Mouse (Mus musculus): ENCODE measurements around the gene Dync1h1. TPM values are rescaled to one million over a fixed set of nuclear protein-coding genes. Genes with fewer than 3 reads are reported as not detected.
"Not testable (repeated sequence)": the region's sequence is repeated elsewhere in the genome, so short reads cannot be mapped to it uniquely, and the experiment has no call there.

The Dync1h1 gene
- polyA plus RNA-seq, 2 experiments = 12.4 to 27.3 TPM

DNA sequence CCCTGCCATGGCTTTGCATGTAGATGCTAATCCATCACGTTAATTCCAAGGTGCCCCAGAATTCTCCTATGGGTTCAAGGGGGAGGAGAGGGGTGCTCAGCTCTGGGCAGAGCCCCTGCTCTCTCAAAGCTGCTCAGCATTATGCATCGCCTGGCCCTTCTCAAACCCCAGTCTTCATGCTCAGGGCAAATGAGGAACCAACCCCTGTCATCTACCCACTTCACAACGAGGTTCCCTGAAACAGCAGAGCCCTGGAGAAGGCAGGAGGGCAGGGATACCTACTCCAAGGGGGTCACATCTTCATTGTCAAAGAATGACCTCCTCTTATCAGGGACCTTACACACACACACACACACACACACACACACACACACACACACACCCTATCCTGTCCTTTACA is 80.6 kb downstream of the Dync1h1 start:
- Histone ChIP-seq H3K9ac (replicated peaks) (no peak overlapping the region), H3K9me3 (ENCODE audit: control insufficient read depth, low read length) (no peaks in the 10 kb centered on the region), H3K4me2 (ENCODE audit: low read depth) (no peak overlapping the region), H3K4me1 (replicated peaks; ENCODE audit: control insufficient read depth in 2 of 2, insufficient read depth in 2 of 2, low read length in 1 of 2) (no peaks in the 10 kb centered on the region), H3K4me3 (ENCODE audit: insufficient read depth in 1 of 2, low read depth in 2 of 2, low read length in 2 of 2) (no peak overlapping the region), H3K36me3 (replicated peaks; ENCODE audit: control insufficient read depth, insufficient read depth, low read depth) (no peaks in the 10 kb centered on the region; the same call in 1 of the 2 replicates), H3K27me3 (ENCODE audit: control insufficient read depth, insufficient read depth, low read length) (no peaks in the 10 kb centered on the region), H3K27ac (no peak overlapping the region)
- TF ChIP-seq EP300 (IDR thresholded peaks at IDR 0.05; ENCODE audit: low read depth) (no peak), CTCF (IDR thresholded peaks at IDR 0.05; ENCODE audit: low read depth) (no peak)
- ATAC-seq (ENCODE audit: insufficient read depth) (0 out of 2 replicates have a peak, but pooled peaks have one; percentile 12), DNase-seq (ENCODE audit: low read depth in 3 of 3, low spot score in 3 of 3) (no peak)
- 29% methylated on average over 3 of the region's 3 CpGs for WGBS (ENCODE audit: insufficient replicate concordance)

DNA sequence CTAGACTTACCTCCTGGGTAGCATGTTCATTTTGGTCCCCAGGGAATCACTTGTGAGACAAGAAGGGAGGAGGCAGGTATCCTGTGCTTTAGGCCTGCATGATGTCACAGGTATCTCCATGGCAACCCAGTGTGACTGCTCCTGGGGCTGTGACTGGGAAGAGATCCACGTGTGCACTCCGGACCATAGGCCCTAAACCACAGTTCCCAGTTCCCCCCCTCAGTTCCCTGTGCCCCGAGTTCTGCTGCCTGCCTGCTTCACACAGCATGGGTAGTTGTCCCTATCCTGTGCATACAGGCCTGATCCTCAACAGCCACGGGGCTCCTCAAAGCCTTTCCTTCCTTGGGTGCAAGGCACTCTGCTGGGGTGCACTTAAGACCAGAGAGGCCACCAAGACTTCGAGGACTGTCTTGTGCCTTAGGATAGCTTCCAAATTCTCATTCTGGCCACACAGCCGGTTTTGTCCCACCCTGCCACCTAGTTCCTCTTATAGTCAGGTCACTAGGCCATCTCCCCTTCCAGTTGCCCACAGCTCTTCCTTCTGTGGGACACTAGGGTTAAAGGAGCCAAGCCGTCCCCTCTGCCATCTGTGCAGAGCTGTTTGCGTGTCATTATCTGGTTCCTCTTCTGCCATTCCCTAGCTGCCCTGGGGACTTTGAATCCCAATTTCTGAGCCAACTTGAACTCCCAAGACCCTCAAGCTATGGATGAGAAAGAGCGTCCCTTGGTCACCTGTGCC is 81.5 kb downstream of the Dync1h1 start, which contains the start of gene 1700001K19Rik:
Gene 1700001K19Rik, minus strand, starts transcription at position 59 of the 739 bp plus-strand sequence.
- H3K9ac ChIP-seq (replicated peaks) = no peak within 1 kb of the TSS
- ATAC-seq (ENCODE audit: insufficient read depth) (no peak), DNase-seq (ENCODE audit: low read depth in 3 of 3, low spot score in 3 of 3) (no peak)
- no peaks in the 10 kb centered on the region; the same call in 1 of the 2 replicates for H3K36me3 ChIP-seq (replicated peaks; ENCODE audit: control insufficient read depth, insufficient read depth, low read depth)
- no peak within 1 kb of the TSS for H3K4me2 ChIP-seq (ENCODE audit: low read depth)
- no peaks in the 10 kb centered on the region for H3K4me1 ChIP-seq (replicated peaks; ENCODE audit: control insufficient read depth in 2 of 2, insufficient read depth in 2 of 2, low read length in 1 of 2)
- TF ChIP-seq EP300 (IDR thresholded peaks at IDR 0.05; ENCODE audit: low read depth) (no peak), CTCF (IDR thresholded peaks at IDR 0.05; ENCODE audit: low read depth) (no peak)
- H3K27ac ChIP-seq = no peak within 1 kb of the TSS
- no peaks in the 10 kb centered on the region for H3K9me3 ChIP-seq (ENCODE audit: control insufficient read depth, low read length)
- no peaks in the 10 kb centered on the region for H3K27me3 ChIP-seq (ENCODE audit: control insufficient read depth, insufficient read depth, low read length)
- H3K4me3 ChIP-seq (ENCODE audit: insufficient read depth in 1 of 2, low read depth in 2 of 2, low read length in 2 of 2) = no peak within 1 kb of the TSS
- WGBS (ENCODE audit: insufficient replicate concordance) = 47% methylated on average over 9 of the region's 9 CpGs

DNA sequence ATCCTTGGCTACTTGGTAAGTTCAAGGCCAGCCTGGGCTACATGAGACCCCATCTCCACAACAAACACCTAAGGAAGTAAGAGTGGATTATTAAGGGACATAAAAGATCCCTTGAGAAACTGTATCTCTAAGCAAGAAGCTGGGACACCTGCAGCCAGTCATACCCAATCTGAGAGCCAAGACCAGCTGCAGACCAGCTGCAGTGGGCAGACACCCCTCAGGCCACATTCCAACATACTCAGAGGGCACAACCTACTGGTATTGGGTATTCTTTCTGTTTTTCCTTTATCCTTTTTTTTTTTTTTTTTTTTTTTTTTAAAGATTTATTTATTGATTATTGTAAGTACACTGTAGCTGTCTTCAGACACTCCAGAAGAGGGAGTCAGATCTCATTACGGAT is 82.3 kb downstream of the Dync1h1 start:
- Histone ChIP-seq H3K9me3 (ENCODE audit: control insufficient read depth, low read length) (no peaks in the 10 kb centered on the region), H3K27me3 (ENCODE audit: control insufficient read depth, insufficient read depth, low read length) (no peaks in the 10 kb centered on the region), H3K9ac (replicated peaks) (no peak overlapping the region), H3K4me2 (ENCODE audit: low read depth) (no peak overlapping the region), H3K4me1 (replicated peaks; ENCODE audit: control insufficient read depth in 2 of 2, insufficient read depth in 2 of 2, low read length in 1 of 2) (peaks cover 0 to 2% of the 10 kb centered on the region in 2 experiments; a peak in 1 of 4 replicates), H3K36me3 (replicated peaks; ENCODE audit: control insufficient read depth, insufficient read depth, low read depth) (no peaks in the 10 kb centered on the region; the same call in none of the 2 replicates), H3K27ac (no peak overlapping the region), H3K4me3 (ENCODE audit: insufficient read depth in 1 of 2, low read depth in 2 of 2, low read length in 2 of 2) (no peak overlapping the region)
- WGBS (ENCODE audit: insufficient replicate concordance) = no CpG with 5 or more reads among the region's 1 CpGs
- TF ChIP-seq EP300 (IDR thresholded peaks at IDR 0.05; ENCODE audit: low read depth) = no peak
- TF ChIP-seq CTCF (IDR thresholded peaks at IDR 0.05; ENCODE audit: low read depth) = no peak
- DNase-seq (ENCODE audit: low read depth in 3 of 3, low spot score in 3 of 3) = no peak
- ATAC-seq (ENCODE audit: insufficient read depth) = no peak

DNA sequence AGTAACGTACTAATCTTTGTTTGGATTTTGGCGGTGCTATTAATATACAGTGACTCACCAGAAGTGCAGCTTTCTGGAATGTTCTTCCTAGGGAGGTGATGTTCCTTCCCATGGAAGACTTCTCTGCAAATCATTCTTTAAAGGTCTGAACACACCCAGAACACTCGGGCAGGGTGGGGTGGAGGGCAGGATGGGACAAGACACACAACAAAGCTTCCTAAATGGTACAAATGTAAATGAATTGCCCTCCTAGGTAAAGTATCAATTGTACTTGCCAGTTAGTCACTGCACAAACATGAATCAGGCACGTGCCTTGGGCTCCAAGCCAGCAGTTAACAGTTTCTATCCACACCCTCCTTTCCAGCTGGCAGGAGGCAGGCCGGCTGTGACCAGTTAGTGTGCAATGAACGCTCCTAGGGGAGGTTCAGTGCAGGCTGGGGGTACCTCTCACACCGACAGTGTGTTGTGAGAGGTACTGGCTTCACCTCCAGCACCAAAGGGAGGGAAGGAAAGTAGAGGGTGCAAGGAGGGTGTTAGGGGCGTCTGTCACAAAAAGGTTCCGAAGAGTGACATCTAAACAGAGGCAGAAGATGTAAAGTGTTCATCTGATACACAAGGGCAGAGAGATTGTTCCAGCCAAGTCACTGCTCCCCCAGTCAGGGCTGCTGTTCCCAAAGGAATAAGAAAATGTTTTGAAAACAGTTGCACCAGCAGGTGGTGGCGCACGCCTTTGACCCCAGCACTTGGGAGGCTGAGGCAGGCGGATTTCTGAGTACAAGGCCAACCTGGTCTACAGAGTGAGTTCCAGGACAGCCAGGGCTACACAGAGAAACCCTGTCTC is 86.9 kb downstream of the Dync1h1 start:
- 75% methylated on average over 12 of the region's 12 CpGs for WGBS (ENCODE audit: insufficient replicate concordance)
- TF ChIP-seq EP300 (IDR thresholded peaks at IDR 0.05; ENCODE audit: low read depth) = no peak
- TF ChIP-seq CTCF (IDR thresholded peaks at IDR 0.05; ENCODE audit: low read depth) = no peak
- no peak overlapping the region for H3K9ac ChIP-seq (replicated peaks)
- no peak overlapping the region for H3K4me2 ChIP-seq (ENCODE audit: low read depth)
- no peak overlapping the region for H3K27ac ChIP-seq
- H3K4me3 ChIP-seq (ENCODE audit: insufficient read depth in 1 of 2, low read depth in 2 of 2, low read length in 2 of 2) = no peak overlapping the region
- ATAC-seq (ENCODE audit: insufficient read depth) = no peak
- DNase-seq (ENCODE audit: low read depth in 3 of 3, low spot score in 3 of 3) = no peak
- H3K27me3 ChIP-seq (ENCODE audit: control insufficient read depth, insufficient read depth, low read length) = no peaks in the 10 kb centered on the region
- H3K36me3 ChIP-seq (replicated peaks; ENCODE audit: control insufficient read depth, insufficient read depth, low read depth) = peaks cover 32% of the 10 kb centered on the region
- no peaks in the 10 kb centered on the region for H3K9me3 ChIP-seq (ENCODE audit: control insufficient read depth, low read length)
- peaks cover 0 to 2% of the 10 kb centered on the region in 2 experiments; a peak in 2 of 4 replicates for H3K4me1 ChIP-seq (replicated peaks; ENCODE audit: control insufficient read depth in 2 of 2, insufficient read depth in 2 of 2, low read length in 1 of 2)

DNA sequence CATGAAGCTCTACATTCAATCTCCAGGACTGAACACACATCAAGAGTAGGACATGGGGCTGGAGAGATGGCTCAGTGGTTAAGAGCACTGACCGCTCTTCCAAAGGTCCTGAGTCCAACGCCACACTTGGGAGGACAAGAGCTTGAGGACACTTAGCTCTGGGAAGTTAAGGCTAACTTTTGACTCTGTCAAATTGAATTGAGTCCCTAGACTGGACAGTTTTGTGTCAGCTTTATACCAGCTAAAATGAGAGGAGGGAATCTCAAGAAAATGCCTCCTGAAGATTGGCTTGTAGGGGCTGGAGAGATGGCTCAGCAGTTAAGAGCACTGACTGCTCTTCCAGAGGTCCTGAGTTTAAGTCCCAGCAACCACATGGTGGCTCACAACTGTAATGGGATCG is 87.7 kb downstream of the Dync1h1 start:
- not testable (repeated sequence) for ATAC-seq (ENCODE audit: insufficient read depth); H3K4me3 ChIP-seq (ENCODE audit: insufficient read depth in 1 of 2, low read depth in 2 of 2, low read length in 2 of 2); H3K27ac ChIP-seq; H3K27me3 ChIP-seq (ENCODE audit: control insufficient read depth, insufficient read depth, low read length); H3K4me2 ChIP-seq (ENCODE audit: low read depth); H3K9me3 ChIP-seq (ENCODE audit: control insufficient read depth, low read length); H3K4me1 ChIP-seq (replicated peaks; ENCODE audit: control insufficient read depth in 2 of 2, insufficient read depth in 2 of 2, low read length in 1 of 2); H3K9ac ChIP-seq (replicated peaks); DNase-seq (ENCODE audit: low read depth in 3 of 3, low spot score in 3 of 3)
- 80% methylated on average over 3 of the region's 3 CpGs for WGBS (ENCODE audit: insufficient replicate concordance)
- H3K36me3 ChIP-seq (replicated peaks; ENCODE audit: control insufficient read depth, insufficient read depth, low read depth) = peaks cover 39% of the 10 kb centered on the region

Measured in liver, embryonic 14.5 days (tissue).